Mouse (Mus musculus): ENCODE measurements around the gene Gcnt3.
"Not testable (repeated sequence)": the region's sequence is repeated elsewhere in the genome, so short reads cannot be mapped to it uniquely, and the experiment has no call there.

Gcnt3 gene

GRCm38 (mm10) chr9:70042935-70043334 lies 5.0 kb upstream of the Gcnt3 start:
- DNase-seq (ENCODE audit: low read depth, low spot score), result no peak

- DNase-seq (ENCODE audit: low read depth, low spot score), result no peak
These were observed 4.2 kb upstream of the Gcnt3 start for GRCm38 (mm10) chr9:70042137-70042536.

- DNase-seq (ENCODE audit: low read depth, low spot score), result no peak
These were observed 2.7 kb upstream of the Gcnt3 start for GRCm38 (mm10) chr9:70040570-70040969.

- no peak for DNase-seq (ENCODE audit: low read depth, low spot score)
These were observed 1.9 kb upstream of the Gcnt3 start for GRCm38 (mm10) chr9:70039597-70040385.

GRCm38 (mm10) chr9:70036646-70037045 lies 1.2 kb downstream of the Gcnt3 start:
- DNase-seq (ENCODE audit: low read depth, low spot score), result no peak

- DNase-seq (ENCODE audit: low read depth, low spot score), result no peak
These were observed 3.2 kb downstream of the Gcnt3 start for GRCm38 (mm10) chr9:70034702-70035101.

- DNase-seq (ENCODE audit: low read depth, low spot score), result no peak
These were observed 4.8 kb downstream of the Gcnt3 start for GRCm38 (mm10) chr9:70033056-70033455.

- DNase-seq (ENCODE audit: low read depth, low spot score), result no peak
These were observed 5.7 kb downstream of the Gcnt3 start for GRCm38 (mm10) chr9:70032167-70032566.

GRCm38 (mm10) chr9:70025365-70026012 lies 12.4 kb downstream of the Gcnt3 start:
- DNase-seq (ENCODE audit: low read depth, low spot score), result no peak

GRCm38 (mm10) chr9:70024648-70025047 lies 13.2 kb downstream of the Gcnt3 start:
- DNase-seq (ENCODE audit: low read depth, low spot score), result no peak

- not testable (repeated sequence) for DNase-seq (ENCODE audit: low read depth, low spot score)
These were observed 14.3 kb downstream of the Gcnt3 start for GRCm38 (mm10) chr9:70023615-70024014.

- DNase-seq (ENCODE audit: low read depth, low spot score), result no peak
These were observed 15.8 kb downstream of the Gcnt3 start for GRCm38 (mm10) chr9:70022083-70022482.

GRCm38 (mm10) chr9:70021610-70022009 lies 16.3 kb downstream of the Gcnt3 start:
- no peak for DNase-seq (ENCODE audit: low read depth, low spot score)

- DNase-seq (ENCODE audit: low read depth, low spot score), result peak; percentile 12
These were observed 19.0 kb downstream of the Gcnt3 start for GRCm38 (mm10) chr9:70018879-70019278.

- DNase-seq (ENCODE audit: low read depth, low spot score), result no peak
These were observed 22.3 kb downstream of the Gcnt3 start for GRCm38 (mm10) chr9:70015632-70016031.

- DNase-seq (ENCODE audit: low read depth, low spot score), result peak; percentile 93
These were observed 25.4 kb downstream of the Gcnt3 start, which contains the start of gene Gtf2a2 for GRCm38 (mm10) chr9:70012408-70012901. Gtf2a2 (plus strand) TSS chr9:70012550.

- DNase-seq (ENCODE audit: low read depth, low spot score), result no peak
These were observed 26.1 kb downstream of the Gcnt3 start for GRCm38 (mm10) chr9:70011537-70012407.

GRCm38 (mm10) chr9:70010781-70011473 lies 27.0 kb downstream of the Gcnt3 start:
- DNase-seq (ENCODE audit: low read depth, low spot score), result no peak

- DNase-seq (ENCODE audit: low read depth, low spot score), result no peak
These were observed 28.1 kb downstream of the Gcnt3 start for GRCm38 (mm10) chr9:70009754-70010304.

GRCm38 (mm10) chr9:70007506-70008248 lies 30.2 kb downstream of the Gcnt3 start:
- no peak for DNase-seq (ENCODE audit: low read depth, low spot score)
